Mouse (Mus musculus): Measurements from ENCODE around the gene Smtnl1. TPM values are rescaled to one million over a fixed set of nuclear protein-coding genes. Genes with fewer than 3 reads are reported as not detected.
"Not testable (repeated sequence)": the region's sequence is repeated elsewhere in the genome, so short reads cannot be mapped to it uniquely, and the experiment has no call there.

Smtnl1 gene
- polyA plus RNA-seq, 1 experiment from 2014 or later: 1.6 TPM

DNA sequence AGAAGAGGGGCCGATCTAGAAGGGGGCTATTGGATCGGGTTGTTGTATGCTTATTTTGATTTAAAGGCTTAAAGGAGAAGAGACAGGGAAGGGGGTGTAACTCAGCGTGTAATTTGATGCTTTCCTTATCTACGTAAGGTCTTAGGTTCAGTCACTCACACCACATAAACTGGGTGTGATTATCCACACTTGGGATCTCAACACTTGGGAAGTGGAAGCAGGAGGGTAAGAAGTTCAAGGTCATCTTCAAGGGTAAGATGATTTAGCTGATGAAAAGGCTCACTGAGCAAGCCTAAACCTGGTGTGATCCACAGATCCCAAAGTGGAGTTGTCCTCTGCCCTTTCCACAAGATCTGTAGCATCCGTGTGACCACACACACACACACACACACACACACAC is 15.9 kb downstream of the Smtnl1 start:
- no peaks in the 10 kb centered on the region for H3K36me3 ChIP-seq (ENCODE audit: control insufficient read depth, insufficient read depth, low read length)

DNA sequence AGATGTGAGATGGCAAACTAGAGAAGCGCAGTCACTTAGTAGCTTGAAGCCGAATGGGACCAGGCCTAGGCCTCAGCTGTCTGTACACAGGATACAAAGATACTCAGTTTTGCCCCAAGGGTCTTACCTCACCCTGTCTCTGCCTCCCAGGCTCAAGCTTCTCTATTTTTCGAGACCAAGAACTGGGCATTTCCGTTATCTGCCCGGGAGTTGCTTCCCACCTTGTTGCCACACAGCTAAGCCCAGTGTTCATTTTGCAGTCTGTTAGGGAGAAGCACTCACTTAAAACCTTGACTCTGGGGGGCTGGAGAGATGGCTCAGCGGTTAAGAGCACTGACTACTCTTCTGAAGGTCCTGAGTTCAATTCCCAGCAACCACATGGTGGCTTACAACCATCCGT is 18.5 kb downstream of the Smtnl1 start:
- Histone ChIP-seq H3K27me3 (replicated peaks; ENCODE audit: control insufficient read depth, insufficient read depth, low read length) (no peaks in the 10 kb centered on the region), H3K27ac (replicated peaks; ENCODE audit: low read depth, low read length) (no peak overlapping the region), H3K4me2 (ENCODE audit: low read depth, low read length) (no peak overlapping the region), H3K9me3 (ENCODE audit: control insufficient read depth, low read length) (no peaks in the 10 kb centered on the region), H3K4me1 (ENCODE audit: control insufficient read depth, insufficient read depth, low read length) (no peaks in the 10 kb centered on the region), H3K9ac (ENCODE audit: low read depth, low read length) (no peak overlapping the region), H3K36me3 (ENCODE audit: control insufficient read depth, insufficient read depth, low read length) (no peaks in the 10 kb centered on the region), H3K4me3 (ENCODE audit: low read depth, low read length) (no peak overlapping the region)
- ATAC-seq (ENCODE audit: low read depth) (no peak), DNase-seq (ENCODE audit: low spot score) (no peak)
- WGBS: 83% methylated on average over 7 of the region's 7 CpGs

More for the DNA sequence above, 15.9 kb downstream of the Smtnl1 start:
- no peak for ATAC-seq (ENCODE audit: low read depth)
- Histone ChIP-seq H3K4me1 (ENCODE audit: control insufficient read depth, insufficient read depth, low read length) (peaks cover 5% of the 10 kb centered on the region; the same call in 1 of the 2 replicates), H3K9ac (ENCODE audit: low read depth, low read length) (no peak overlapping the region), H3K4me2 (ENCODE audit: low read depth, low read length) (no peak overlapping the region), H3K27me3 (replicated peaks; ENCODE audit: control insufficient read depth, insufficient read depth, low read length) (no peaks in the 10 kb centered on the region), H3K27ac (replicated peaks; ENCODE audit: low read depth, low read length) (no peak overlapping the region), H3K4me3 (ENCODE audit: low read depth, low read length) (no peak overlapping the region), H3K9me3 (ENCODE audit: control insufficient read depth, low read length) (no peaks in the 10 kb centered on the region)
- WGBS: 71% methylated on average over 5 of the region's 5 CpGs
- no peak for DNase-seq (ENCODE audit: low spot score)

DNA sequence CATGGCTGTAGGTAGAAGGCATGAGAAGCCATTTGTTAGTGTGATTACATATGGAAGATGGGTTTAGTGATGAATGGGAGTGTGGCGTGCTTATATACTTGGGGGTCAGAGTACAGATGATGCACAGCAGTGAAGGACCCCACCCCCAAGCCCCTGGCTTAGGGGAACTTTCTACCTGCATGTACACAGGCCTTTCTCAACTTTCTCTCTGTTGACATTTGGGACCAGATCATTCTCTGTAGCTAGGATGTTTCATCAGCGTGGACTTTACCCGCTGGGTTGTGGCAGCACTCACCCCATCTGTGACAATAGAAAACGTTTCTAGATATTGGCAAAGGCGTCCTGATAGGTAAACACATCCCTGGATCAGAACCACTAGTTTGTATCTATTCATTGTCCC is 21.2 kb downstream of the Smtnl1 start:
- not testable (repeated sequence) for H3K4me3 ChIP-seq (ENCODE audit: low read depth, low read length); H3K27ac ChIP-seq (replicated peaks; ENCODE audit: low read depth, low read length)
- WGBS: 87% methylated on average over 4 of the region's 5 CpGs

GRCm38 (mm10) chr2:84800304-84800703 is 22.1 kb downstream of the Smtnl1 start:
- no peaks in the 10 kb centered on the region for H3K9me3 ChIP-seq (ENCODE audit: control insufficient read depth, low read length)
- no peaks in the 10 kb centered on the region for H3K36me3 ChIP-seq (ENCODE audit: control insufficient read depth, insufficient read depth, low read length)
- no peak overlapping the region for H3K4me2 ChIP-seq (ENCODE audit: low read depth, low read length)
- 86% methylated on average over 4 of the region's 4 CpGs for WGBS
- ATAC-seq (ENCODE audit: low read depth) (no peak), DNase-seq (ENCODE audit: low spot score) (no peak)
- H3K4me1 ChIP-seq (ENCODE audit: control insufficient read depth, insufficient read depth, low read length): no peaks in the 10 kb centered on the region
- H3K9ac ChIP-seq (ENCODE audit: low read depth, low read length): no peak overlapping the region
- H3K27ac ChIP-seq (replicated peaks; ENCODE audit: low read depth, low read length): no peak overlapping the region
- H3K4me3 ChIP-seq (ENCODE audit: low read depth, low read length): no peak overlapping the region
- no peaks in the 10 kb centered on the region for H3K27me3 ChIP-seq (replicated peaks; ENCODE audit: control insufficient read depth, insufficient read depth, low read length)

More for the DNA sequence above, 21.2 kb downstream of the Smtnl1 start:
- not testable (repeated sequence) for H3K27me3 ChIP-seq (replicated peaks; ENCODE audit: control insufficient read depth, insufficient read depth, low read length); H3K4me2 ChIP-seq (ENCODE audit: low read depth, low read length); H3K9ac ChIP-seq (ENCODE audit: low read depth, low read length); H3K9me3 ChIP-seq (ENCODE audit: control insufficient read depth, low read length); H3K36me3 ChIP-seq (ENCODE audit: control insufficient read depth, insufficient read depth, low read length); DNase-seq (ENCODE audit: low spot score); H3K4me1 ChIP-seq (ENCODE audit: control insufficient read depth, insufficient read depth, low read length); ATAC-seq (ENCODE audit: low read depth)

GRCm38 (mm10) chr2:84799041-84799561 is 23.4 kb downstream of the Smtnl1 start:
- peak; percentile 86 for DNase-seq (ENCODE audit: low spot score)
- no peak overlapping the region for H3K27ac ChIP-seq (replicated peaks; ENCODE audit: low read depth, low read length)

GRCm38 (mm10) chr2:84798493-84798921 is 23.9 kb downstream of the Smtnl1 start, which contains the start of gene Ube2l6:
Gene Ube2l6, plus strand, starts transcription at chr2:84798828.
- H3K4me2 ChIP-seq (ENCODE audit: low read depth, low read length): peak within 1 kb of the TSS; percentile 85
- no peaks in the 10 kb centered on the region for H3K27me3 ChIP-seq (replicated peaks; ENCODE audit: control insufficient read depth, insufficient read depth, low read length)
- 1% methylated on average over 21 of the region's 21 CpGs for WGBS
- peak within 1 kb of the TSS; percentile 53 for H3K9ac ChIP-seq (ENCODE audit: low read depth, low read length)
- no peaks in the 10 kb centered on the region for H3K9me3 ChIP-seq (ENCODE audit: control insufficient read depth, low read length)
- DNase-seq (ENCODE audit: low spot score) (peak; percentile 80), ATAC-seq (ENCODE audit: low read depth) (peak; percentile 77)
- no peaks in the 10 kb centered on the region for H3K4me1 ChIP-seq (ENCODE audit: control insufficient read depth, insufficient read depth, low read length)
- peak within 1 kb of the TSS; percentile 51 for H3K4me3 ChIP-seq (ENCODE audit: low read depth, low read length)
- H3K36me3 ChIP-seq (ENCODE audit: control insufficient read depth, insufficient read depth, low read length): no peaks in the 10 kb centered on the region
- H3K27ac ChIP-seq (replicated peaks; ENCODE audit: low read depth, low read length): no peak within 1 kb of the TSS

More at GRCm38 (mm10) chr2:84799041-84799561, 23.4 kb downstream of the Smtnl1 start:
- H3K9me3 ChIP-seq (ENCODE audit: control insufficient read depth, low read length): no peaks in the 10 kb centered on the region
- no peaks in the 10 kb centered on the region for H3K36me3 ChIP-seq (ENCODE audit: control insufficient read depth, insufficient read depth, low read length)
- no peaks in the 10 kb centered on the region for H3K27me3 ChIP-seq (replicated peaks; ENCODE audit: control insufficient read depth, insufficient read depth, low read length)
- peak; percentile 62 for ATAC-seq (ENCODE audit: low read depth)
- under 1% methylated on average over 16 of the region's 16 CpGs for WGBS
- peak overlapping the region; percentile 85 for H3K4me2 ChIP-seq (ENCODE audit: low read depth, low read length)
- H3K4me3 ChIP-seq (ENCODE audit: low read depth, low read length): peak overlapping the region; percentile 51
- peak overlapping the region; percentile 53 for H3K9ac ChIP-seq (ENCODE audit: low read depth, low read length)
- H3K4me1 ChIP-seq (ENCODE audit: control insufficient read depth, insufficient read depth, low read length): no peaks in the 10 kb centered on the region

DNA sequence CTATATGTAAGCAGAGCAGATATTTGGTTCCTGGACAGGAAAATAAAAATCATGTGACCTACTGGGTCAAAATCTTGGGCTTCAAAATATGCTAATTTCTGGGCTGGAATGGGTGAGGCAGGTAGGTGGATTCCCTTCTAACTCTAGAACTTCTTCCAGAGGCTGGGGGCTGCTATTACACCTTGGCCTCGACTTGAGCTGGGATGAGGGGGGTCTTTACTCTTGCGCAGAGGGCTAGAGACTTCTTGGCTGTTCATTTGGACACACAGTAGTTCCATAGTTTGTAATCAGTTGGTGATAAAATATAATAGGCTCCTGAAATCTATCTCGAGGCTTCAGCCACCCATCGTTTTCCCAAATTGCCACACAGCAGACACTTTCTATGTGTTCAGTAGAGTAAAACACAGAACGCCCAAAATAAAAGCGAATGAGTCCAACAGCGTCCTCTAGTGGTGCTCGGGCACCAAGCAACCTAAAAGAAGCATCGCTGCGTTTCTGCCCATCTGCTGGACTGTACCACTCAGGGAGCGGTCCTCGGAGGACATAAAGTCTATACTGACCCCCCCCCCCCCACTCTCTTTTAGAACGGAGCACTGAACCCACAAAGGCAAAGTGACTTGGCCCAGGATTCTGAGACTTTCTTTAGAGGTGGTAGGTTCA is 24.5 kb downstream of the Smtnl1 start:
- Histone ChIP-seq H3K4me1 (ENCODE audit: control insufficient read depth, insufficient read depth, low read length) (no peaks in the 10 kb centered on the region), H3K27ac (replicated peaks; ENCODE audit: low read depth, low read length) (no peak overlapping the region)

GRCm38 (mm10) chr2:84793871-84794270 is 28.6 kb downstream of the Smtnl1 start:
- H3K4me2 ChIP-seq (ENCODE audit: low read depth, low read length): no peak overlapping the region
- H3K9ac ChIP-seq (ENCODE audit: low read depth, low read length): no peak overlapping the region
- H3K4me3 ChIP-seq (ENCODE audit: low read depth, low read length): no peak overlapping the region
- ATAC-seq (ENCODE audit: low read depth): no peak
- H3K27me3 ChIP-seq (replicated peaks; ENCODE audit: control insufficient read depth, insufficient read depth, low read length): no peaks in the 10 kb centered on the region
- no peak for DNase-seq (ENCODE audit: low spot score)
- no peaks in the 10 kb centered on the region; the same call in 1 of the 2 replicates for H3K4me1 ChIP-seq (ENCODE audit: control insufficient read depth, insufficient read depth, low read length)
- H3K9me3 ChIP-seq (ENCODE audit: control insufficient read depth, low read length): no peaks in the 10 kb centered on the region
- H3K27ac ChIP-seq (replicated peaks; ENCODE audit: low read depth, low read length): no peak overlapping the region
- H3K36me3 ChIP-seq (ENCODE audit: control insufficient read depth, insufficient read depth, low read length): no peaks in the 10 kb centered on the region
- 83% methylated on average over 3 of the region's 3 CpGs for WGBS

More for the DNA sequence above, 24.5 kb downstream of the Smtnl1 start:
- Histone ChIP-seq H3K4me3 (ENCODE audit: low read depth, low read length) (peak overlapping the region; percentile 51), H3K4me2 (ENCODE audit: low read depth, low read length) (peak overlapping the region; percentile 85), H3K36me3 (ENCODE audit: control insufficient read depth, insufficient read depth, low read length) (no peaks in the 10 kb centered on the region), H3K9ac (ENCODE audit: low read depth, low read length) (peak overlapping the region; percentile 53), H3K9me3 (ENCODE audit: control insufficient read depth, low read length) (no peaks in the 10 kb centered on the region), H3K27me3 (replicated peaks; ENCODE audit: control insufficient read depth, insufficient read depth, low read length) (no peaks in the 10 kb centered on the region)
- DNase-seq (ENCODE audit: low spot score): peak; percentile 88
- ATAC-seq (ENCODE audit: low read depth): peak; percentile 53
- 10% methylated on average over 12 of the region's 13 CpGs for WGBS
